Mouse (Mus musculus) cerebellum, adult 8-10 months (tissue): ENCODE measurements around the gene Nlgn2.
"Not testable (repeated sequence)": the region's sequence is repeated elsewhere in the genome, so short reads cannot be mapped to it uniquely, and the experiment has no call there.

Source experiments
- DNase-seq: peaks from one replicate; pipeline ENCODE4 v3.0.0; 2022

Gene Nlgn2

GRCm38 (mm10) chr11:69863729-69864128, 26.1 kb upstream of the Nlgn2 start:
- DNase-seq = not testable (repeated sequence)

GRCm38 (mm10) chr11:69858113-69858998, 20.8 kb upstream of the Nlgn2 start, which contains the start of gene Tnk1:
Gene Tnk1 (minus strand): TSS chr11:69858730.
- DNase-seq = no peak

GRCm38 (mm10) chr11:69855347-69855746, 17.8 kb upstream of the Nlgn2 start:
- DNase-seq = peak; percentile 47

- no peak for DNase-seq
Measured at GRCm38 (mm10) chr11:69854680-69855079, 17.1 kb upstream of the Nlgn2 start.

GRCm38 (mm10) chr11:69853994-69854393, 16.4 kb upstream of the Nlgn2 start:
- DNase-seq = no peak

- DNase-seq = no peak
Measured at GRCm38 (mm10) chr11:69850754-69851153, 13.2 kb upstream of the Nlgn2 start.

- DNase-seq = peak; percentile 13
Measured at GRCm38 (mm10) chr11:69849884-69850283, 12.3 kb upstream of the Nlgn2 start.

- DNase-seq = peak; percentile 14
Measured at GRCm38 (mm10) chr11:69849128-69849527, 11.5 kb upstream of the Nlgn2 start.

GRCm38 (mm10) chr11:69848021-69848420, 10.4 kb upstream of the Nlgn2 start:
- DNase-seq = peak; percentile 68

- DNase-seq = peak; percentile 38
Measured at GRCm38 (mm10) chr11:69846738-69847688, 9.4 kb upstream of the Nlgn2 start.

GRCm38 (mm10) chr11:69846198-69846680, 8.7 kb upstream of the Nlgn2 start, which contains the start of gene Plscr3:
Gene Plscr3 (plus strand): TSS chr11:69846376.
- peak; percentile 88 for DNase-seq

GRCm38 (mm10) chr11:69838714-69839104, 1.1 kb upstream of the Nlgn2 start:
- no peak for DNase-seq

- DNase-seq = peak; percentile 97
Measured at GRCm38 (mm10) chr11:69837952-69838713, 549 bp upstream of the Nlgn2 start, which contains the start of gene Tmem256. Gene Tmem256 (plus strand): TSS chr11:69838514.

GRCm38 (mm10) chr11:69836703-69837576, 644 bp downstream of the Nlgn2 start:
- peak; percentile 67 for DNase-seq

GRCm38 (mm10) chr11:69835966-69836335, 1.6 kb downstream of the Nlgn2 start:
- no peak for DNase-seq

GRCm38 (mm10) chr11:69835326-69835965, 2.1 kb downstream of the Nlgn2 start:
- DNase-seq = no peak

GRCm38 (mm10) chr11:69834001-69834549, 3.5 kb downstream of the Nlgn2 start:
- no peak for DNase-seq

- DNase-seq = no peak
Measured at GRCm38 (mm10) chr11:69833554-69833953, 4.0 kb downstream of the Nlgn2 start.

- no peak for DNase-seq
Measured at GRCm38 (mm10) chr11:69828832-69829231, 8.8 kb downstream of the Nlgn2 start.

- DNase-seq = no peak
Measured at GRCm38 (mm10) chr11:69823456-69823855, 14.1 kb downstream of the Nlgn2 start.
